In genomic region chr11:4454895-4455535, GRCm38 (mm10) we compare ENCODE assay signal across 20 mouse cellular contexts. TPM values are rescaled to one million over a fixed set of nuclear protein-coding genes. Genes with fewer than 3 reads are reported as not detected.
DNase-seq lines count a peak whose midpoint lies in the region; ATAC-seq and TF ChIP-seq lines count a peak whose summit lies in the region.
"Had no signal": no experiment of that assay in that cellular context is flagged by ENCODE, and none has a peak within 500 bp of the region (broad histone marks: within the 10 kb centered on the region; RNA-seq: fewer than 3 reads in every experiment).

No protein-coding gene starts in this region.

- 67% methylated on average over 8 of the region's 8 CpGs for WGBS in heart, adult 2 months
- WGBS in midbrain, embryonic 14.5 days, result 68% methylated on average over 8 of the region's 8 CpGs
- WGBS in midbrain, embryonic 13.5 days, result 70% methylated on average over 8 of the region's 8 CpGs

- H3K9ac ChIP-seq in heart, adult 2 months (ENCODE audit: low read depth, low read length), result no peak overlapping the region
- H3K9ac ChIP-seq in midbrain, embryonic 14.5 days (replicated peaks; ENCODE audit: low read length), result no peak overlapping the region
- H3K9ac ChIP-seq in midbrain, embryonic 13.5 days (replicated peaks), result no peak overlapping the region
- no peak overlapping the region for H3K9ac ChIP-seq in MEL (ENCODE audit: control insufficient read depth, low read depth, low read length, poor library complexity, severe bottlenecking)
- H3K9ac ChIP-seq: embryonic facial prominence, embryonic 12.5 days; heart, embryonic 12.5 days; hindbrain, embryonic 14.5 days; intestine, embryonic 15.5 days had no signal

- no peak overlapping the region for H3K4me3 ChIP-seq in heart, adult 2 months
- H3K4me3 ChIP-seq in midbrain, embryonic 14.5 days (replicated peaks; ENCODE audit: low read depth, low read length), result no peak overlapping the region
- no peak overlapping the region for H3K4me3 ChIP-seq in midbrain, embryonic 13.5 days (replicated peaks)
- no peak overlapping the region for H3K4me3 ChIP-seq in MEL (ENCODE audit: control insufficient read depth in 1 of 2, insufficient read depth in 1 of 2, low read depth in 2 of 2, low read length in 2 of 2)
- H3K4me3 ChIP-seq: embryonic facial prominence, embryonic 12.5 days; gastrocnemius, adult 2 months; heart, embryonic 12.5 days; hindbrain, embryonic 10.5 days; intestine, embryonic 15.5 days had no signal

- H3K4me1 ChIP-seq in heart, adult 2 months (ENCODE audit: control insufficient read depth, insufficient read depth, low read length), result no peaks in the 10 kb centered on the region
- H3K4me1 ChIP-seq in midbrain, embryonic 14.5 days (ENCODE audit: control insufficient read depth, insufficient read depth, low read length), result no peaks in the 10 kb centered on the region
- no peaks in the 10 kb centered on the region for H3K4me1 ChIP-seq in midbrain, embryonic 13.5 days (replicated peaks)
- no peaks in the 10 kb centered on the region for H3K4me1 ChIP-seq in MEL (ENCODE audit: control insufficient read depth in 1 of 2, insufficient read depth in 2 of 2, low read length in 2 of 2)
- H3K4me1 ChIP-seq: embryonic facial prominence, embryonic 12.5 days had no signal

- H3K27me3 ChIP-seq in heart, adult 2 months (ENCODE audit: control insufficient read depth, insufficient read depth, low read length), result no peaks in the 10 kb centered on the region
- no peaks in the 10 kb centered on the region for H3K27me3 ChIP-seq in midbrain, embryonic 14.5 days (ENCODE audit: control insufficient read depth, insufficient read depth, low read length)
- no peaks in the 10 kb centered on the region for H3K27me3 ChIP-seq in midbrain, embryonic 13.5 days
- H3K27me3 ChIP-seq in MEL (ENCODE audit: control insufficient read depth in 1 of 2, insufficient read depth in 2 of 2, low read length in 2 of 2), result peaks cover 11 to 28% of the 10 kb centered on the region in 2 experiments
- H3K27me3 ChIP-seq: embryonic facial prominence, embryonic 12.5 days; intestine, embryonic 15.5 days had no signal

- DNase-seq in heart, adult 11 months, result peak; percentile 71
- DNase-seq in heart, adult 2 months, result no peak
- no peak for DNase-seq in midbrain, embryonic 14.5 days
- no peak for DNase-seq in MEL (ENCODE audit: low read depth, low spot score)
- DNase-seq in right cerebral cortex, adult 2 months (ENCODE audit: low spot score in 2 of 2), result no peak
- DNase-seq: adrenal gland, adult 8-10 months; adrenal gland, postnatal 36 days; cerebellum, adult 11 months; cerebellum, adult 8-10 months; cerebellum, postnatal 14 days; embryo, embryonic 11 days; gastrocnemius, adult 2 months; gastrocnemius, postnatal 25 days had no signal

- no peaks in the 10 kb centered on the region for H3K9me3 ChIP-seq in midbrain, embryonic 14.5 days (ENCODE audit: control insufficient read depth, low read length)
- H3K9me3 ChIP-seq in midbrain, embryonic 13.5 days, result no peaks in the 10 kb centered on the region
- no peaks in the 10 kb centered on the region for H3K9me3 ChIP-seq in MEL (replicated peaks; ENCODE audit: insufficient read depth, low read length)
- H3K9me3 ChIP-seq: embryonic facial prominence, embryonic 12.5 days; heart, embryonic 12.5 days; hindbrain, embryonic 10.5 days; intestine, embryonic 15.5 days had no signal

- no peak for TF ChIP-seq POLR2A in heart, adult 2 months (IDR thresholded peaks at IDR 0.05; ENCODE audit: insufficient read depth, low read depth, low read length)
- TF ChIP-seq POLR2A in MEL (IDR thresholded peaks at IDR 0.05; ENCODE audit: control insufficient read depth in 1 of 2, insufficient read depth in 1 of 2, low read depth in 1 of 2, low read length in 2 of 2, poor library complexity in 1 of 2), result no peak

- TF ChIP-seq RAD21 in MEL (IDR thresholded peaks at IDR 0.05; ENCODE audit: low read depth, low read length), result no peak

- H3K4me2 ChIP-seq in midbrain, embryonic 14.5 days (ENCODE audit: low read length), result peak overlapping the region; percentile 13; the same call in 1 of the 2 replicates
- H3K4me2 ChIP-seq in midbrain, embryonic 13.5 days (replicated peaks), result no peak overlapping the region
- H3K4me2 ChIP-seq: embryonic facial prominence, embryonic 12.5 days; heart, embryonic 12.5 days; hindbrain, embryonic 14.5 days; intestine, embryonic 15.5 days had no signal

- no peaks in the 10 kb centered on the region for H3K36me3 ChIP-seq in heart, adult 2 months (ENCODE audit: control insufficient read depth, insufficient read depth, low read length)
- H3K36me3 ChIP-seq in midbrain, embryonic 14.5 days (ENCODE audit: control insufficient read depth, insufficient read depth, low read length), result no peaks in the 10 kb centered on the region
- no peaks in the 10 kb centered on the region for H3K36me3 ChIP-seq in midbrain, embryonic 13.5 days
- H3K36me3 ChIP-seq in MEL (ENCODE audit: control insufficient read depth in 1 of 2, insufficient read depth in 2 of 2, low read length in 2 of 2), result no peaks in the 10 kb centered on the region
- H3K36me3 ChIP-seq: embryonic facial prominence, embryonic 12.5 days; heart, embryonic 12.5 days; hindbrain, embryonic 10.5 days; intestine, embryonic 15.5 days had no signal

- intact Hi-C loops in heart, adult 2 months (cut with DNase I), result no loop called here

- no peak for TF ChIP-seq CTCF in heart, adult 2 months (IDR thresholded peaks at IDR 0.05)
- TF ChIP-seq CTCF in MEL (IDR thresholded peaks at IDR 0.05 in 2 of 3, conservative IDR thresholded peaks at IDR 0.05 in 1 of 3; ENCODE audit: control insufficient read depth in 1 of 3, insufficient read depth in 1 of 3, low read depth in 2 of 3, low read length in 3 of 3, poor library complexity in 1 of 3, severe bottlenecking in 1 of 3), result no peak

- no peak for TF ChIP-seq EP300 in heart, adult 2 months (IDR thresholded peaks at IDR 0.05; ENCODE audit: insufficient read depth, low read depth, low read length)
- no peak for TF ChIP-seq EP300 in MEL (IDR thresholded peaks at IDR 0.05; ENCODE audit: low read depth in 1 of 2, low read length in 2 of 2)

- no peak for ATAC-seq in midbrain, embryonic 14.5 days (ENCODE audit: low FRiP score, low TSS enrichment)
- no peak for ATAC-seq in midbrain, embryonic 13.5 days
- ATAC-seq: intestine, embryonic 15.5 days had no signal

- H3K79me2 ChIP-seq in heart, adult 2 months (replicated peaks; ENCODE audit: control insufficient read depth, insufficient read depth, low read length), result no peaks in the 10 kb centered on the region
- H3K79me2 ChIP-seq in MEL (ENCODE audit: control insufficient read depth, insufficient read depth, low read length, poor library complexity), result no peaks in the 10 kb centered on the region

- H3K27ac ChIP-seq in heart, adult 2 months, result no peak overlapping the region
- H3K27ac ChIP-seq in midbrain, embryonic 14.5 days (replicated peaks; ENCODE audit: low read depth, low read length), result no peak overlapping the region
- H3K27ac ChIP-seq in midbrain, embryonic 13.5 days, result no peak overlapping the region
- no peak overlapping the region for H3K27ac ChIP-seq in MEL (ENCODE audit: control insufficient read depth, low read depth, low read length)
- H3K27ac ChIP-seq: embryonic facial prominence, embryonic 12.5 days; gastrocnemius, adult 2 months; hindbrain, embryonic 10.5 days; hindbrain, embryonic 14.5 days; intestine, embryonic 15.5 days had no signal

TF ChIP-seq in MEL, 35 proteins besides CTCF, POLR2A, EP300 and RAD21:
- peak; percentile 45; the same call in 1 of the 2 replicates for TF ChIP-seq USF1 (IDR thresholded peaks at IDR 0.05; ENCODE audit: low read depth, low read length)
- TF ChIP-seq SMC3 (IDR thresholded peaks at IDR 0.05; ENCODE audit: low read depth, low read length), result no peak
- no peak for TF ChIP-seq ZKSCAN1 (IDR thresholded peaks at IDR 0.05; ENCODE audit: low read depth, low read length)
- TF ChIP-seq ZNF384 (IDR thresholded peaks at IDR 0.05; ENCODE audit: low read depth, low read length), result no peak

RNA-seq across cellular contexts. Expression of gene Hormad2, which starts 14.1 kb away (rescaled TPM):
- under 1 TPM in 1 of 2 experiments, not detected in 1; 0.18 TPM for total RNA-seq in heart, adult 2 months (2021)
- not detected in 2 replicates for polyA plus RNA-seq in heart, adult 2 months (2012; rRNA removed)
- polyA plus RNA-seq in midbrain, embryonic 14.5 days (2014; fragmentation: Nextera tagmentation; extraction: Ambion mirVana), result 0.14 TPM in 1 of 2 replicates, not detected in the other
- 0.10 TPM in 1 of 2 replicates, not detected in the other for polyA plus RNA-seq in midbrain, embryonic 13.5 days (2015; fragmentation: Nextera tagmentation; extraction: Ambion mirVana)
- total RNA-seq in MEL (2012; rRNA removed), result 17.0 and 18.6 TPM in 2 replicates
- polyA plus RNA-seq in MEL (2012; ENCODE audit: insufficient read depth in 1 of 2, insufficient read length in 2 of 2, low read depth in 1 of 2, low replicate concordance in 2 of 2, missing spikeins in 1 of 2), result 10 to 100 TPM in 1 of 2 experiments, not detected in 1; 16.0 TPM
- total RNA-seq: gastrocnemius, adult 2 months; gastrocnemius, postnatal 25 days; heart, postnatal 25 days had no signal
- polyA plus RNA-seq: hindbrain, embryonic 10.5 days had no signal
